Mouse (Mus musculus) ES-Bruce4 (cell line): ENCODE measurements around the gene Scfd2. TPM values are rescaled to one million over a fixed set of nuclear protein-coding genes. Genes with fewer than 3 reads are reported as not detected.

Experiments
- H3K27ac ChIP-seq: 2 replicates; pipeline ENCODE4 v1.5.1; 2012; ENCODE audit warnings: low read length, inconsistent platforms; ENCODE audit not compliant: insufficient read depth
- H3K27me3 ChIP-seq: 2 replicates; pipeline ENCODE4 v1.6.1; 2012; ENCODE audit warnings: mild to moderate bottlenecking, low read length, inconsistent platforms; ENCODE audit not compliant: control insufficient read depth, poor library complexity, insufficient read depth, severe bottlenecking
- H3K36me3 ChIP-seq: 2 replicates; pipeline ENCODE4 v1.6.1; 2012; ENCODE audit warnings: inconsistent platforms, mild to moderate bottlenecking, low read length, moderate library complexity; ENCODE audit not compliant: control insufficient read depth, poor library complexity, insufficient read depth, severe bottlenecking
- H3K4me1 ChIP-seq: one replicate; pipeline ENCODE4 v1.8.1; 2011; ENCODE audit warnings: low read length; ENCODE audit not compliant: control insufficient read depth, insufficient read depth
- H3K4me3 ChIP-seq: 2 replicates; pipeline ENCODE4 v1.5.1; 2011; ENCODE audit warnings: low read depth, mild to moderate bottlenecking, low read length
- H3K9ac ChIP-seq: 2 replicates; pipeline ENCODE4 v1.6.1; 2012; ENCODE audit warnings: low read depth, mild to moderate bottlenecking, inconsistent platforms; ENCODE audit not compliant: poor library complexity, severe bottlenecking
- H3K9me3 ChIP-seq: replicated peaks from 2 replicates; pipeline ENCODE4 v1.6.1; 2012; ENCODE audit warnings: mild to moderate bottlenecking, low read length, inconsistent platforms; ENCODE audit not compliant: control insufficient read depth, poor library complexity, insufficient read depth, severe bottlenecking
- CTCF ChIP-seq: IDR thresholded peaks from one replicate; pipeline ENCODE4 v1.8.1; 2011; ENCODE audit warnings: low read depth, low read length
- EP300 ChIP-seq: IDR thresholded peaks from 2 replicates; pipeline ENCODE4 v1.6.1; 2011; ENCODE audit warnings: low read depth, low read length; ENCODE audit not compliant: insufficient read depth
- POLR2A ChIP-seq: IDR thresholded peaks from one replicate; pipeline ENCODE4 v1.8.1; 2011; ENCODE audit warnings: low read length; ENCODE audit not compliant: insufficient read depth
- polyA plus RNA-seq: library from polyadenylated mRNA; stranded (reverse); fragments of >200 nt; gene quantifications from 2 replicates; pipeline ENCODE4 v1.2.4, GENCODE M21; 2011; ENCODE audit warnings: low read depth; ENCODE audit not compliant: missing spikeins, insufficient read depth, insufficient read length

Scfd2 gene
- polyA plus RNA-seq, 1 experiment = 5.8 TPM

DNA sequence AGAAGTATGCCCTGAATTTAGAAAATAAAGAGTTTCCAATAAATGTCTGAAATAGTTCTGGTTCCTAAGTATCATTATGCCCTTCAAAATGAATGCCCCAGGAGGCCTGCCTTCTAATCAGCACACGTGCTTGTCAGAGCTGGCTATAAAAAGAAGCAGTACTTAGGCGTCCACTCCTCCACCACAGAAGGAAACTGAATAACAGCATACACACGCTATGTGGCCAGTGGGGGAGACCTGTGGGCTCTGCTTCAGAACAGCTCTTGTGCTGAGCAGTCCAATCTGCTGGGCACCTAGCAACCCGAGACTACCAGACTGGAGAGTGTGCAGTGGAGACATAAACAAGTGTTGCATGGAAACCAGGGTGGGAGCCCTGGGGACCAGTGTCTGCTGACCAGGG, 231.4 kb downstream of the Scfd2 start:
- no peak overlapping the region for H3K27ac ChIP-seq
- no peaks in the 10 kb centered on the region for H3K36me3 ChIP-seq
- no peaks in the 10 kb centered on the region for H3K27me3 ChIP-seq
- TF ChIP-seq POLR2A = no peak
- no peak for TF ChIP-seq EP300
- no peak for TF ChIP-seq CTCF
- H3K4me3 ChIP-seq = no peak overlapping the region
- H3K9ac ChIP-seq = no peak overlapping the region
- no peaks in the 10 kb centered on the region for H3K9me3 ChIP-seq
- no peaks in the 10 kb centered on the region for H3K4me1 ChIP-seq

DNA sequence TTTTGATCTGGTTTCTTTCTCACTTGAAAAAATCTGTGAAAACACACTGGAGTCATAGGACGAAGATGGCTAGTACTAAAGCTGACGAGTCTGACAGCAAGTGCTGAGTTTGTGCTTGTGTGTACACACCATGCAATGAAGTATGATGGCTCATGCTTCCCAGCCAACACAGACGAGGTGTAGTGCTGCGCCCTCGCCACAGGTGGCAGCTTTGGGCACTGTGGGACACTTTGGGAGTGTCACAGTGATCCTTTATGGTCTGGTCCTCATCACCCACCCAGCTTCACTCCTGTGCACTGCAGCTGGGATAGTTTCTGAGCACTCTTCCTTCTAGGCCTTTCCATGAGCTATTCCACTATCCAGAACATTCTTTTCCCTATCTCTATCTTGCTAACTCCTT, 234.4 kb downstream of the Scfd2 start:
- H3K9ac ChIP-seq = no peak overlapping the region
- TF ChIP-seq POLR2A = no peak
- no peak for TF ChIP-seq EP300
- TF ChIP-seq CTCF = peak; percentile 28

DNA sequence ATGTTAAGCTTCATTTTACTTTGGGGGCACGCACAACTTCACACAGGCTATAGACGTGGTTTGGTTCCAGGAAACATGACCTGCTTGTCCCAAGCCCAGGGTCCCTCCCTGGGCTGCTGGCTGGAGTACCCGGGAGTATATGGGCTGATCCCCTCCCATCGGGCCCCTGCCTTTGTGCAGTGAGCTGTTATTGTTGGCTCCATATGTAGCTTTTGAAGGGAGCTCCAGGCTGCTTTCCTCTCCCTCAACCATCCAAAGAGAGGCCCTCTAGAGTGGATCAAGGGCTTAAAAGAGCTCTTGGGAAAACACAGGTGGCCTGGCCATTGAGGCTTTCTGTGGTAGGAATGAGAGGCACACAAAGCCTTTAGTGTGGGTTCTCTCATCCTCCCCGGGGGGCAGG, 235.5 kb downstream of the Scfd2 start:
- Histone ChIP-seq H3K4me3 (no peak overlapping the region), H3K36me3 (no peaks in the 10 kb centered on the region), H3K9ac (no peak overlapping the region), H3K9me3 (no peaks in the 10 kb centered on the region), H3K4me1 (no peaks in the 10 kb centered on the region), H3K27ac (no peak overlapping the region), H3K27me3 (no peaks in the 10 kb centered on the region)
- TF ChIP-seq CTCF (no peak), POLR2A (no peak), EP300 (no peak)

More for the DNA sequence above, 234.4 kb downstream of the Scfd2 start:
- no peak overlapping the region for H3K4me3 ChIP-seq
- no peaks in the 10 kb centered on the region for H3K36me3 ChIP-seq
- H3K27me3 ChIP-seq = no peaks in the 10 kb centered on the region
- no peaks in the 10 kb centered on the region for H3K9me3 ChIP-seq
- H3K4me1 ChIP-seq = no peaks in the 10 kb centered on the region
- no peak overlapping the region for H3K27ac ChIP-seq

DNA sequence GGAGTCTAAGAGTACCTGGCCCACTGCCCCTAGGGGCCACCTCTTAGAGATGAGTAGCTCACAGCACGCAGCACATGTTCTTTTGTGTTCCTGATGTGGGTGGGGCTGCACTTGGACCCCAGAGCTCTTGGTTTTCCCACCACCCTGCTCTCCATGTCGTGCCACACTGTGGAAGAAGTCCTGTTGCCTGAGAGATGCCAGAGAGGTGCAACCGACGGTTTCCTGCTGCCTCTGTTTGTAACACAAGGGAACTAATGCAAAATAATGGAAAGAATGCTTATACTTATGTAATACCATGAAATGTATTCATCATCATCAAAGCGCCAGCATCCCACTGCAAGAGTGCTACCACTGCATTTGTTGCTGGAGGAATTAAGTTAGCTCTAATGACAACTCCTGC, 238.0 kb downstream of the Scfd2 start:
- TF ChIP-seq CTCF = no peak
- H3K27me3 ChIP-seq = no peaks in the 10 kb centered on the region

DNA sequence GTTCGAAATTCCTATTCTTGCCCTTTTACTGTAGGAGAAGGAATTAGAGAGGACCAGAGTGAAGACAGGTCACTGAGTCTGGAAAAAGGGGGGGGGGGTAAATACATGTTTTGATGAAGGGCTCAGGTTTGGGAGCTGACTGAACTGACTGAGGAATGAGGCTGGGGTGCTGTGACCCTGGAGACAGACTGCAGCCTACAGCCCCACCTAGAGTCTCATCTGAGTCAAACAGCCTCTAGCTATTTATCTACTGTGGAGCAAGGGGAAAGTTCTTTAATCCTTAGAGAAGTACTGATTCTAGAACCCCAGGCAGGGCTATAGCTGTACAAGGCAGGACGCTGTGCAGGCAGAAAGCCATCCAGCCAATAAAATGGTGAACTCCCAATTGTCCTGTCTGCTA, 239.5 kb downstream of the Scfd2 start:
- TF ChIP-seq POLR2A (no peak), CTCF (peak; percentile 42)
- H3K4me1 ChIP-seq = no peaks in the 10 kb centered on the region
- H3K4me3 ChIP-seq = no peak overlapping the region
- no peaks in the 10 kb centered on the region for H3K27me3 ChIP-seq
- H3K9me3 ChIP-seq = no peaks in the 10 kb centered on the region
- H3K36me3 ChIP-seq = no peaks in the 10 kb centered on the region
- H3K27ac ChIP-seq = no peak overlapping the region
- no peak overlapping the region for H3K9ac ChIP-seq

More for the DNA sequence above, 238.0 kb downstream of the Scfd2 start:
- H3K9ac ChIP-seq = no peak overlapping the region
- no peaks in the 10 kb centered on the region for H3K36me3 ChIP-seq
- H3K27ac ChIP-seq = no peak overlapping the region
- H3K4me1 ChIP-seq = no peaks in the 10 kb centered on the region
- no peaks in the 10 kb centered on the region for H3K9me3 ChIP-seq
- H3K4me3 ChIP-seq = no peak overlapping the region

DNA sequence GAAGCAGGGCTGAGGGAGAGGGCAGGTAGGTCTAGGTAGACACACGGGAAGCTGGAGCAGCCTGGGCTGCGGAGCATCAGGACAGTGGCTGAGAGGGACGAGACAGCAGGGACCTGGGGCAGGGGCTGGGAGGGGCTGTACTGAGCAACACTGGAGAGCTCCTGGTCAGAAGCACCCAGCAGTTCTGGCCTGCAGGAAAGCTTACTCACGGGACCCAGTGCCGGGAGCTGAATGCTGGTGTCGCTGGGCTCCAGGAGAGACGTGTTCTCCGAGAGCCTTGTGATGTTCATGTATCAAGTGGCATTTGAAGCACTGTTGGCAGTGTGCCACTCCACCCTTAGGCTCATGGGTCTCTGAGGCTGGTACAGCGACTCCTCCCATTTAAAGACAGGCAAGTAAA, 240.0 kb downstream of the Scfd2 start:
- TF ChIP-seq CTCF (no peak), EP300 (no peak), POLR2A (no peak)
- no peak overlapping the region for H3K9ac ChIP-seq
- H3K4me3 ChIP-seq = no peak overlapping the region
- no peaks in the 10 kb centered on the region for H3K9me3 ChIP-seq
- no peaks in the 10 kb centered on the region for H3K4me1 ChIP-seq
- no peak overlapping the region for H3K27ac ChIP-seq
- no peaks in the 10 kb centered on the region for H3K36me3 ChIP-seq
- no peaks in the 10 kb centered on the region for H3K27me3 ChIP-seq
